Mouse (Mus musculus) liver, embryonic 14.5 days (tissue): ENCODE results near the gene Thsd1.

Experiments used
- CTCF ChIP-seq: IDR thresholded peaks from 2 replicates; pipeline ENCODE4 v1.5.1; 2016; ENCODE audit warnings: antibody characterized with exemption, low read depth, control low read depth
- EP300 ChIP-seq: IDR thresholded peaks from 2 replicates; pipeline ENCODE4 v1.6.1; 2016; ENCODE audit warnings: antibody characterized with exemption, low read depth

GRCm38 (mm10) chr8:22259531-22259930 lies 32.4 kb downstream of the Thsd1 start:
- TF ChIP-seq CTCF (no peak), EP300 (no peak)
